Comparison of ENCODE assay signal across 9 mouse cellular contexts in the genomic region with DNA sequence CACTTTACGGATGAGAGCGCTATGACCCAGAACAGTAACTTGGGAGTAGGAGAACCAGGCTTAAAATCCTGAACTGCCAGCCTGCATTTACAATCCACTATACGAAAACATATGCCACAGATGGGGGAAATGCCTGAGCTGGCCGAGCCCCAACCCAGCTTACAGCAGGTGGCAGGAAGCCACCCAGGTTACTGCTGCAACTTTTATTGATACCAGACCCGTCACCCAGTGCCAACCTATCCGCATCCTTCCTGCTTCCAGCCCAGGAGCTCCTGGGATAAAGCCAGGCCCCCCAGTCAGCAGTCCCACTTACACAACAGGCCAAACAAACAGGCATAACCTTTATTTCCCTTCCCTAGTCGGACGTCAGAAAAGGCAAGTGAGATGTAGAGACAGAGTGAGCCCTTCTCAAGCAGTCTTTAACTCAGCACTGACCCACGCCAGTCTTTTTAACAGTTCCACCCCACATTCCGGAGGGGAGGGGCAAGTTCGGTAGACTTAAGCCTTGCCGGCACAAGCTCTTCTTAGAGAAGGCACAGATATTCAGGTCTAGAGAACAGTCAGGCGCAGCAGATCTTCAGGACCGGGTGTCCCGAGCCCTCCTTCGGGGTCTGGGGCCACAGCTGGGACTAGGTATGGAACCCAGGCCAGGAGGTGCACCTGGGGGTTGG. TPM values are rescaled to one million over a fixed set of nuclear protein-coding genes. Genes with fewer than 3 reads are reported as not detected.
DNase-seq lines count a peak whose midpoint lies in the region; ATAC-seq lines count a peak whose summit lies in the region.
"Had no signal": no experiment of that assay in that cellular context is flagged by ENCODE, and none has a peak within 500 bp of the region (broad histone marks: within the 10 kb centered on the region; RNA-seq: fewer than 3 reads in every experiment).

No protein-coding gene starts in this region.

- no peaks in the 10 kb centered on the region for H3K9me3 ChIP-seq in heart, embryonic 10.5 days
- H3K9me3 ChIP-seq in forebrain, embryonic 12.5 days: no peaks in the 10 kb centered on the region
- no peaks in the 10 kb centered on the region for H3K9me3 ChIP-seq in liver, embryonic 15.5 days (replicated peaks)

- intact Hi-C loops in heart, postnatal 36 days (cut with DNase I): no loop called here

- H3K4me2 ChIP-seq in forebrain, embryonic 12.5 days: peak overlapping the region; percentile 91
- H3K4me2 ChIP-seq in liver, embryonic 15.5 days: peak overlapping the region; percentile 85

- H3K4me3 ChIP-seq in heart, embryonic 10.5 days: peak overlapping the region; percentile 79
- peak overlapping the region; percentile 82 for H3K4me3 ChIP-seq in forebrain, embryonic 12.5 days (replicated peaks)
- peak overlapping the region; percentile 80 for H3K4me3 ChIP-seq in liver, embryonic 15.5 days (replicated peaks)

- H3K4me1 ChIP-seq in heart, embryonic 10.5 days: peaks cover 31% of the 10 kb centered on the region
- H3K4me1 ChIP-seq in forebrain, embryonic 12.5 days: peaks cover 49% of the 10 kb centered on the region
- H3K4me1 ChIP-seq in liver, embryonic 15.5 days (replicated peaks): peaks cover 25% of the 10 kb centered on the region

- DNase-seq in heart, embryonic 10.5 days (ENCODE audit: low spot score): no peak
- DNase-seq in heart, postnatal 36 days: no peak
- peak; percentile 64 for DNase-seq in ES-CJ7 (ENCODE audit: low read depth, low spot score)
- no peak for DNase-seq in frontal cortex, postnatal 10 days (ENCODE audit: low spot score in 2 of 2)
- DNase-seq in adrenal gland, adult 18-20 months (ENCODE audit: low spot score in 2 of 2): no peak
- DNase-seq: thymus, postnatal 25 days had no signal

- WGBS in heart, embryonic 10.5 days: 79% methylated on average over 16 of the region's 16 CpGs
- 82% methylated on average over 16 of the region's 16 CpGs for WGBS in forebrain, embryonic 12.5 days
- WGBS in liver, embryonic 15.5 days (ENCODE audit: insufficient replicate concordance): 81% methylated on average over 16 of the region's 16 CpGs

- H3K9ac ChIP-seq in forebrain, embryonic 12.5 days: peak overlapping the region; percentile 95
- H3K9ac ChIP-seq in liver, embryonic 15.5 days: peak overlapping the region; percentile 86; the same call in 1 of the 2 replicates

- peak overlapping the region; percentile 95 for H3K27ac ChIP-seq in heart, embryonic 10.5 days
- H3K27ac ChIP-seq in forebrain, embryonic 12.5 days: no peak overlapping the region
- no peak overlapping the region for H3K27ac ChIP-seq in liver, embryonic 15.5 days (replicated peaks)

- H3K36me3 ChIP-seq in heart, embryonic 10.5 days: peaks cover 30% of the 10 kb centered on the region
- peaks cover 19% of the 10 kb centered on the region for H3K36me3 ChIP-seq in forebrain, embryonic 12.5 days (replicated peaks)
- H3K36me3 ChIP-seq in liver, embryonic 15.5 days (replicated peaks): peaks cover 8% of the 10 kb centered on the region; the same call in 1 of the 2 replicates

- ATAC-seq in forebrain, embryonic 12.5 days (ENCODE audit: low FRiP score): no peak
- ATAC-seq in liver, embryonic 15.5 days (ENCODE audit: insufficient read depth): no peak
- no peak for ATAC-seq in monocyte, adult 5-6 weeks (replicated peaks; ENCODE audit: insufficient number of reproducible peaks, low FRiP score, low TSS enrichment, poor library complexity, severe bottlenecking)

- peaks cover 13% of the 10 kb centered on the region for H3K27me3 ChIP-seq in heart, embryonic 10.5 days (ENCODE audit: insufficient read depth, poor library complexity, severe bottlenecking)
- no peaks in the 10 kb centered on the region for H3K27me3 ChIP-seq in forebrain, embryonic 12.5 days
- H3K27me3 ChIP-seq in liver, embryonic 15.5 days: peaks cover 14% of the 10 kb centered on the region; the same call in 1 of the 2 replicates

RNA-seq across cellular contexts. Expression of a gene that starts 1.5 kb away (rescaled TPM):
- 54.5 and 71.3 TPM in 2 replicates for polyA plus RNA-seq in heart, embryonic 10.5 days (2016; fragmentation: Nextera tagmentation; extraction: Ambion mirVana)
- total RNA-seq in heart, postnatal 36 days (2021): 10 to 100 TPM; 31.6 to 32.3 TPM
- 77.0 and 79.1 TPM in 2 replicates for polyA plus RNA-seq in forebrain, embryonic 12.5 days (2016; fragmentation: Nextera tagmentation; extraction: Ambion mirVana)
- 29.8 and 31.9 TPM in 2 replicates for polyA plus RNA-seq in liver, embryonic 15.5 days (2015; fragmentation: Nextera tagmentation; extraction: Ambion mirVana)
- 11.6 to 17.4 TPM (median 12.0 TPM) in 3 replicates for total RNA-seq in monocyte, adult 5-6 weeks (2017)
- 10 to 100 TPM; 34.3 to 37.0 TPM for total RNA-seq in adrenal gland, adult 18-20 months (2021)

RNA-seq across cellular contexts. Expression of a gene that starts 11.1 kb away (rescaled TPM):
- 143 and 146 TPM in 2 replicates for polyA plus RNA-seq in heart, embryonic 10.5 days (2016; fragmentation: Nextera tagmentation; extraction: Ambion mirVana)
- total RNA-seq in heart, postnatal 36 days (2021): 10 to 100 TPM; 70.7 to 77.7 TPM
- 159 and 179 TPM in 2 replicates for polyA plus RNA-seq in forebrain, embryonic 12.5 days (2016; fragmentation: Nextera tagmentation; extraction: Ambion mirVana)
- 64.1 and 67.2 TPM in 2 replicates for polyA plus RNA-seq in liver, embryonic 15.5 days (2015; fragmentation: Nextera tagmentation; extraction: Ambion mirVana)
- total RNA-seq in monocyte, adult 5-6 weeks (2017): 122 to 157 TPM (median 150 TPM) in 3 replicates
- total RNA-seq in adrenal gland, adult 18-20 months (2021): 100 to 1,000 TPM; 115 to 123 TPM

RNA-seq across cellular contexts. Expression of a gene that starts 12.1 kb away (rescaled TPM):
- polyA plus RNA-seq in heart, embryonic 10.5 days (2016; fragmentation: Nextera tagmentation; extraction: Ambion mirVana): 144 and 147 TPM in 2 replicates
- total RNA-seq in heart, postnatal 36 days (2021): 10 to 100 TPM; 85.5 to 91.8 TPM
- 56.6 and 62.1 TPM in 2 replicates for polyA plus RNA-seq in forebrain, embryonic 12.5 days (2016; fragmentation: Nextera tagmentation; extraction: Ambion mirVana)
- polyA plus RNA-seq in liver, embryonic 15.5 days (2015; fragmentation: Nextera tagmentation; extraction: Ambion mirVana): 36.0 and 43.2 TPM in 2 replicates
- total RNA-seq in monocyte, adult 5-6 weeks (2017): 25.4 to 27.9 TPM (median 27.7 TPM) in 3 replicates
- total RNA-seq in adrenal gland, adult 18-20 months (2021): 10 to 100 TPM; 83.8 to 95.0 TPM

RNA-seq across cellular contexts. Expression of a gene that starts 15.0 kb away (rescaled TPM):
- 2.6 and 8.9 TPM in 2 replicates for polyA plus RNA-seq in heart, embryonic 10.5 days (2016; fragmentation: Nextera tagmentation; extraction: Ambion mirVana)
- total RNA-seq in heart, postnatal 36 days (2021): 1 to 10 TPM; 2.6 to 3.8 TPM
- 21.9 and 28.3 TPM in 2 replicates for polyA plus RNA-seq in forebrain, embryonic 12.5 days (2016; fragmentation: Nextera tagmentation; extraction: Ambion mirVana)
- 0.25 and 0.31 TPM in 2 replicates for polyA plus RNA-seq in liver, embryonic 15.5 days (2015; fragmentation: Nextera tagmentation; extraction: Ambion mirVana)
- total RNA-seq in monocyte, adult 5-6 weeks (2017): not detected in 3 replicates
- total RNA-seq in adrenal gland, adult 18-20 months (2021): 10 to 100 TPM; 36.2 to 36.6 TPM

RNA-seq across cellular contexts. Expression of a gene that starts 19.1 kb away (rescaled TPM):
- not detected in 2 replicates for polyA plus RNA-seq in heart, embryonic 10.5 days (2016; fragmentation: Nextera tagmentation; extraction: Ambion mirVana)
- not detected for total RNA-seq in heart, postnatal 36 days (2021)
- 0.42 and 0.46 TPM in 2 replicates for polyA plus RNA-seq in forebrain, embryonic 12.5 days (2016; fragmentation: Nextera tagmentation; extraction: Ambion mirVana)
- not detected in 2 replicates for polyA plus RNA-seq in liver, embryonic 15.5 days (2015; fragmentation: Nextera tagmentation; extraction: Ambion mirVana)
- total RNA-seq in monocyte, adult 5-6 weeks (2017): not detected in 3 replicates
- total RNA-seq in adrenal gland, adult 18-20 months (2021): not detected
